Mouse (Mus musculus) ovary, postnatal 36 days (tissue): ENCODE measurements around the gene Epha6.

Experiments used
- DNase-seq: peaks from one replicate; pipeline ENCODE4 v3.0.0; 2022; ENCODE audit warnings: low spot score, mixed read lengths

Gene Epha6

GRCm38 (mm10) chr16:59639985-59640384 lies 965.3 kb downstream of the Epha6 start:
- no peak for DNase-seq

GRCm38 (mm10) chr16:59639102-59639691 lies 966.1 kb downstream of the Epha6 start, which contains the start of gene Arl6:
TSS of gene Arl6 (minus strand) at chr16:59639391.
- peak; percentile 93 for DNase-seq

GRCm38 (mm10) chr16:59634598-59634997 lies 970.7 kb downstream of the Epha6 start:
- DNase-seq = no peak

GRCm38 (mm10) chr16:59621554-59621953 lies 983.8 kb downstream of the Epha6 start:
- no peak for DNase-seq

- DNase-seq = no peak
These were observed 988.2 kb downstream of the Epha6 start for GRCm38 (mm10) chr16:59617167-59617566.

GRCm38 (mm10) chr16:59615675-59616074 lies 989.7 kb downstream of the Epha6 start:
- DNase-seq = no peak

- no peak for DNase-seq
These were observed 994.6 kb downstream of the Epha6 start for GRCm38 (mm10) chr16:59610750-59611149.

GRCm38 (mm10) chr16:59604078-59604781 lies 1001.1 kb downstream of the Epha6 start:
- DNase-seq = no peak
